Mouse (Mus musculus): ENCODE results near the gene Selenov. TPM values are rescaled to one million over a fixed set of nuclear protein-coding genes. Genes with fewer than 3 reads are reported as not detected.

Selenov gene
- polyA plus RNA-seq, 1 experiment, result 1.4 TPM

DNA sequence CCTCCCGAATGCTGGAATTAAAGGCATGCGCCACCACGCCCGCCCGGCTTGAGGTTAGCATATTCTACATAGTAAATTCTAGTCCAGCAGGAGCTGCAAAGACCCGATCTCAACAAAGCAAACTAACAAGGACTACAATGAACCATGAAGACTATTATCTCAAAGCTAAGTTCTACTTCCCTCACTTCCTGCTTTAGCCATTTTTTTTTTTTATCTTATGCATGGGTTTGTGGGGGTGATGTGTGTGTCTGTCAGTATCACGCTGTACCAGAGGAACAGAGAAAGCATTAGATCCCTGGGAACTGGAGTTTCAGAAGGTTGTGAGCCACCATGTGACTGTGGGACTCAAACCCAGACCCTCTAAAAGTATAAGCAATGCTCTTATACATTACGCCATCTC lies 34.3 kb upstream of the Selenov start:
- Histone ChIP-seq H3K4me1 (ENCODE audit: control insufficient read depth, insufficient read depth, low read length) (no peaks in the 10 kb centered on the region), H3K27me3 (ENCODE audit: control insufficient read depth, insufficient read depth, low read length) (no peaks in the 10 kb centered on the region), H3K27ac (ENCODE audit: insufficient read depth, low read length) (no peak overlapping the region), H3K4me3 (replicated peaks; ENCODE audit: insufficient read depth, low read depth, low read length) (no peak overlapping the region)
- DNase-seq, result no peak
- TF ChIP-seq POLR2A (IDR thresholded peaks at IDR 0.05; ENCODE audit: borderline replicate concordance, insufficient read depth, low read length) (no peak), CTCF (IDR thresholded peaks at IDR 0.05; ENCODE audit: borderline replicate concordance, insufficient read depth, low read depth, low read length) (no peak)
- WGBS, result 97% methylated on average over 8 of the region's 8 CpGs

GRCm38 (mm10) chr7:28321974-28322720 lies 31.2 kb upstream of the Selenov start:
- TF ChIP-seq CTCF (IDR thresholded peaks at IDR 0.05; ENCODE audit: borderline replicate concordance, insufficient read depth, low read depth, low read length), result no peak
- TF ChIP-seq POLR2A (IDR thresholded peaks at IDR 0.05; ENCODE audit: borderline replicate concordance, insufficient read depth, low read length), result no peak
- DNase-seq, result no peak
- no peaks in the 10 kb centered on the region for H3K27me3 ChIP-seq (ENCODE audit: control insufficient read depth, insufficient read depth, low read length)
- no peak overlapping the region for H3K4me3 ChIP-seq (replicated peaks; ENCODE audit: insufficient read depth, low read depth, low read length)
- 92% methylated on average over 15 of the region's 15 CpGs for WGBS
- no peaks in the 10 kb centered on the region for H3K4me1 ChIP-seq (ENCODE audit: control insufficient read depth, insufficient read depth, low read length)
- H3K27ac ChIP-seq (ENCODE audit: insufficient read depth, low read length), result no peak overlapping the region

DNA sequence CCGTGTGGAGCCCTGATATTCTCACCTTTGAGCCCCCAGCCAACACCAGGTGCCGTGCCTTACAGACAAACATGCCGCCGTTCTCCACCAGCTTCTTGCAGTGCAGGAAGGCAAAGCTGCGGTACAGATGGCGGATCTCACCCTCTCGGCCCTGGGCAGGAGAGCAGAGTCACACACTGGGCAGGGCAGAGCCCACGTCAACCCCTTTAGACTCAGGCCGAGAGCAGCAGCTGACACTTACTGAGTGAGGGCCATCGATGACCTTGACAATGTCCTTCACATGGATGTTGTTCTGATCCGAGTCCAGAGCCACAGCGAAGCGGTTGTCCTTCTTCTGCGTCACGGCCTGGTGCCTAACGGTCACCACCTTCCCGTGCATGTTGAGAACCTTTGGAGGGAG lies 27.7 kb upstream of the Selenov start:
- no peak for DNase-seq
- 93% methylated on average over 17 of the region's 17 CpGs for WGBS
- Histone ChIP-seq H3K27me3 (ENCODE audit: control insufficient read depth, insufficient read depth, low read length) (no peaks in the 10 kb centered on the region), H3K4me3 (replicated peaks; ENCODE audit: insufficient read depth, low read depth, low read length) (no peak overlapping the region), H3K4me1 (ENCODE audit: control insufficient read depth, insufficient read depth, low read length) (no peaks in the 10 kb centered on the region), H3K27ac (ENCODE audit: insufficient read depth, low read length) (no peak overlapping the region)
- TF ChIP-seq POLR2A (IDR thresholded peaks at IDR 0.05; ENCODE audit: borderline replicate concordance, insufficient read depth, low read length) (no peak), CTCF (IDR thresholded peaks at IDR 0.05; ENCODE audit: borderline replicate concordance, insufficient read depth, low read depth, low read length) (no peak)

DNA sequence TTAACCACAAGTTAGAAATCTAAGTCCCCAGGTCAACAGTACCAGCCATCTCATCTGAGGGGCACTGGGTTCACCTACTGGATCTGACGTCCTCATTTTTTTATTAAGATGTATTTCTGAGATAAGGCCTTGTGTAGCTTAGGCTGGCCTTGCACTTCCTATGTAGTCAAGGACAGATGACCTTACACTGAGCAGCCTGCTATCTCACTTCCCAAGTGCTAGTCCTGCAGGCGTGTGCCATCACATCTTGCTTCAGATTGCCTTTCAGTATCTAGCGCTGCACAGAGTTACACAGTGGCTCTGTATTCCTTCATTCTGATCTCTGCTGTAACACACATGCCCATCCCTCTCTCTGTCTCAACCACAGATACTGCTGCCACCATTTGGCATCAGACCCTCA lies 27.1 kb upstream of the Selenov start:
- 91% methylated on average over 3 of the region's 3 CpGs for WGBS
- no peak for DNase-seq

DNA sequence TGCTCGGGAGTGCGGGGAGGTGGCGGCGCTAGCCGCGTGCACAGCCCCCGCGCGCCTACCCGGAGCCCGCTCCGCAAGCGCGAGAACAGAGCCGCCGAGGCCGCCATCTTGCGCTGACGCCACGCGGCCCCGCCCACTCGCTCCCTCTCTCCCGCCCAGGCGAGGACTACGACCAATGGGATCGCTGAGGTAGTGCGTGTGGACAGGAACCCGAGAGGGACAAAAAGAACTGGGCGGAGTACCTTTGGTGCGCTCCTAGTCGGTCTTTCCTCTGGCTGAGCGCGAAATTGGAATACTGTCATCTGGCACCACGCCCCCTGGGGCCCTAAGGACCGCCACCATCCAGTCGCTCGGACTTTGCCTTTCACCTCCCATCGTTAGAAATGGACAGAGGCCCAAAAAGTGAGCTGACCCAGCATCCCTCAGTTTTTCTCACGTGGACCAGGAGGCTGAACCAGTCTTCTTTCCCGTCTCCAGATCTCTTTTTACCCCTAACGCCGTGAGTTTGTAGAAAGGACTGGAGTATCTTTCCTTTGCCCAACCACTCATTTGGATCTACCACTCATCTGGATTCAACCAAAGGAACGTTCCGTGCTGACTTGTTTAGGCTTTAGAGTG lies 21.0 kb upstream of the Selenov start, which contains the start of gene Timm50:
Timm50 (minus strand) TSS at position 147 of the 618 bp plus-strand sequence.
- no peaks in the 10 kb centered on the region; the same call in 1 of the 2 replicates for H3K4me1 ChIP-seq (ENCODE audit: control insufficient read depth, insufficient read depth, low read length)
- peak; percentile 75; the same call in 1 of the 2 replicates for TF ChIP-seq POLR2A (IDR thresholded peaks at IDR 0.05; ENCODE audit: borderline replicate concordance, insufficient read depth, low read length)
- no peak for TF ChIP-seq CTCF (IDR thresholded peaks at IDR 0.05; ENCODE audit: borderline replicate concordance, insufficient read depth, low read depth, low read length)

More for the DNA sequence above, 27.1 kb upstream of the Selenov start:
- no peak overlapping the region for H3K4me3 ChIP-seq (replicated peaks; ENCODE audit: insufficient read depth, low read depth, low read length)
- H3K27me3 ChIP-seq (ENCODE audit: control insufficient read depth, insufficient read depth, low read length), result no peaks in the 10 kb centered on the region
- H3K27ac ChIP-seq (ENCODE audit: insufficient read depth, low read length), result no peak overlapping the region
- TF ChIP-seq CTCF (IDR thresholded peaks at IDR 0.05; ENCODE audit: borderline replicate concordance, insufficient read depth, low read depth, low read length), result no peak
- TF ChIP-seq POLR2A (IDR thresholded peaks at IDR 0.05; ENCODE audit: borderline replicate concordance, insufficient read depth, low read length), result no peak
- no peaks in the 10 kb centered on the region for H3K4me1 ChIP-seq (ENCODE audit: control insufficient read depth, insufficient read depth, low read length)

GRCm38 (mm10) chr7:28311151-28311925 lies 20.4 kb upstream of the Selenov start:
- Histone ChIP-seq H3K4me3 (replicated peaks; ENCODE audit: insufficient read depth, low read depth, low read length) (peak overlapping the region; percentile 68), H3K27ac (ENCODE audit: insufficient read depth, low read length) (no peak overlapping the region), H3K4me1 (ENCODE audit: control insufficient read depth, insufficient read depth, low read length) (no peaks in the 10 kb centered on the region; the same call in 1 of the 2 replicates), H3K27me3 (ENCODE audit: control insufficient read depth, insufficient read depth, low read length) (no peaks in the 10 kb centered on the region)
- no peak for DNase-seq
- 3% methylated on average over 35 of the region's 35 CpGs for WGBS
- no peak for TF ChIP-seq POLR2A (IDR thresholded peaks at IDR 0.05; ENCODE audit: borderline replicate concordance, insufficient read depth, low read length)
- no peak for TF ChIP-seq CTCF (IDR thresholded peaks at IDR 0.05; ENCODE audit: borderline replicate concordance, insufficient read depth, low read depth, low read length)

More for the DNA sequence above, 21.0 kb upstream of the Selenov start, which contains the start of gene Timm50:
- Histone ChIP-seq H3K4me3 (replicated peaks; ENCODE audit: insufficient read depth, low read depth, low read length) (peak within 1 kb of the TSS; percentile 68), H3K27me3 (ENCODE audit: control insufficient read depth, insufficient read depth, low read length) (no peaks in the 10 kb centered on the region), H3K27ac (ENCODE audit: insufficient read depth, low read length) (no peak within 1 kb of the TSS)
- DNase-seq, result peak; percentile 98 to 99
- under 1% methylated on average over 45 of the region's 45 CpGs for WGBS

DNA sequence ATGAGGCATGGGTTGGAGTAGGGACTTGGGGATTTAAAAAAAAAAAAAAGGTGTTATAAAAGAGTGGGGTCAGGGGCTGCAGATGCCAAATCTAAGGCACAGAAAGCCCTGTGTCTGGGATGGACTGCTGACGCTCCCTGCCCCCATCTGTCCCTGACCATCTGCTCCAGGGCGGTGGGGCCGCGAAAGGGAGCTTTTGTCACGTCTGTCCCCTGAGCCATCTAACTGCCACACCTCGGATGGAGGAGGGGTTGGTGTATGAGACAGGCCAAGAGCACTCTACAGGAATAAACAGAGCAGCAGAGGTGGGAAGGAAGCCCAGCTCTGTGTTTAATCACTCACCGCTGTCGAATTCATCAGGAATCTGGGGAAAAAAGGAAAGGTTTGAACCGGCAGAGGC lies 18.8 kb upstream of the Selenov start:
- WGBS, result 15% methylated on average over 9 of the region's 9 CpGs
- Histone ChIP-seq H3K4me3 (replicated peaks; ENCODE audit: insufficient read depth, low read depth, low read length) (no peak overlapping the region), H3K4me1 (ENCODE audit: control insufficient read depth, insufficient read depth, low read length) (no peaks in the 10 kb centered on the region; the same call in 1 of the 2 replicates), H3K27ac (ENCODE audit: insufficient read depth, low read length) (no peak overlapping the region), H3K27me3 (ENCODE audit: control insufficient read depth, insufficient read depth, low read length) (no peaks in the 10 kb centered on the region)
- no peak for DNase-seq
- TF ChIP-seq CTCF (IDR thresholded peaks at IDR 0.05; ENCODE audit: borderline replicate concordance, insufficient read depth, low read depth, low read length) (no peak), POLR2A (IDR thresholded peaks at IDR 0.05; ENCODE audit: borderline replicate concordance, insufficient read depth, low read length) (no peak)
